Mouse (Mus musculus): ENCODE results near the gene Kctd11. TPM values are rescaled to one million over a fixed set of nuclear protein-coding genes. Genes with fewer than 3 reads are reported as not detected.

Gene Kctd11
- total and polyA plus RNA-seq, 3 experiments = 2.3 to 2.9 (median 2.6) TPM

DNA sequence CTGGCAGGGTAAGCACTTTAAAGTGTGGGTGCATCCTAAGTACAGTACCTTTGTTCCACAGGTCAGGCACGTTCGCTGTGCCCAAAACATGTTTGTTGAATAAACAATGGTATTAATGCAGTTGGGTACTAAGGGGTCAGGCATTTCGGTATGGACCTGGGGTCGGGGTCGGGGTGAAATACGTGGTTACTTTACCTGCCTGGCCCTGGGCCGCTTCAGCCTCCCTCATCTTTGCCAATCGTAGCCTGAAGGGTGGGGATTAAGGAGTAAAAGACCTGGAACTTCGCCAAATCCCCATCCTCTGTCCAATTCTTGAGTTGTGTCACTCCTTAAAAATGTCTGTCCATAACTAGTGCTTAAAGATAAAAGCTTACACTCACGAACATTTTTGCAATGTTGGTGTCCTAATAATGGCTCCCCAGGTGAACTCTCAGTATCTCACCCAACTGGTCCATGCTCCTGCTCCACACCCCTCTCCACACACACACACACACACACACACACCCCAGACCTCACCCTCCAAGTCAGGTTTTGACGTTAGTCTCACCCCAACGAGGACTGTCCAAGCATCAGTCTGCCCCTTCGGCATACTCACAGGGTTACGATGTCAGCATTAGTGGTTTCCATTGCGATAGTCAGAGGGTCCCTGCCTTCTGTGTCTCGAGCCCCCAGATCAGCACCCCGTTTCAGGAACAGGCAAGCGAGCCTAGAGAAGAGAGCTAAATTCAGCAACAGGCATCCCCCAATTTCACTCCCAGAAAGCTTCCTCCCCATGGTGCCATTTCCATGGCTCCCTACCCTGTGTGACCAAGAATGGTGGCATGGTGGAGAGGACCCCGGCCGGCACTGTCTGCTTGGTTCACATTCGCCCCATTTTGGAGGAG is 823 bp upstream of the Kctd11 start:
- Histone ChIP-seq H3K27ac (peak overlapping the region; percentile 81), H3K4me1 (ENCODE audit: control insufficient read depth, insufficient read depth, low read length) (peaks cover 3% of the 10 kb centered on the region), H3K4me3 (peak overlapping the region; percentile 77), H3K27me3 (ENCODE audit: control insufficient read depth, insufficient read depth, low read length) (no peaks in the 10 kb centered on the region), H3K79me2 (replicated peaks; ENCODE audit: control insufficient read depth, insufficient read depth, low read length) (no peaks in the 10 kb centered on the region), H3K9ac (ENCODE audit: low read depth, low read length) (peak overlapping the region; percentile 64), H3K36me3 (ENCODE audit: control insufficient read depth, insufficient read depth, low read length) (no peaks in the 10 kb centered on the region)
- intact Hi-C loops (cut with DNase I) = loop anchor here (2.0 kb wide), 1 partner anchor 39 kb away; the partner anchor contains the start of gene Eif5a
- 63% methylated on average over 21 of the region's 21 CpGs for WGBS
- TF ChIP-seq CTCF (IDR thresholded peaks at IDR 0.05) = no peak
- no peak for DNase-seq

DNA sequence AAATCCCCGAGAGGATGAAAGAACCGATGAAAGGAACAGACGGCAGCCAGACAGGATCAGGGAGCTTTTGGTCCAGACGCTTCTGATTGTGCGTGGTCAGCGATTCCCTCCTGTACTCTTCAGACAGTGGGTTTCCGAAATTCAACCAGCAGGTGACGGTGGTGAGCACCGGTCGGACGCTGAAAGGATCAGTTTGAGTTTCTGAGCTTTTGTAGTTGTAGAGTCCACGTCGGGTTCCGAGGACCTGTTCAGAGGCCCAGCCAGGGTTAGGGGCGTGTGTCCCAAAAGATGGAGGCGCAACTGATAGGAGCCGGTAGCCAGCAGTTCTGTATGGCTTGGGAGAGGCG is 727 bp downstream of the Kctd11 start:
- intact Hi-C loops (cut with DNase I) = loop anchor here (1.0 to 2.0 kb wide), 2 partner anchors 40 to 69 kb away; partner anchors contain the start of gene Eif5a
- Histone ChIP-seq H3K4me3 (peak overlapping the region; percentile 77), H3K4me1 (ENCODE audit: control insufficient read depth, insufficient read depth, low read length) (peaks cover 6% of the 10 kb centered on the region), H3K79me2 (replicated peaks; ENCODE audit: control insufficient read depth, insufficient read depth, low read length) (no peaks in the 10 kb centered on the region), H3K27ac (peak overlapping the region; percentile 81), H3K9ac (ENCODE audit: low read depth, low read length) (peak overlapping the region; percentile 68), H3K27me3 (ENCODE audit: control insufficient read depth, insufficient read depth, low read length) (no peaks in the 10 kb centered on the region), H3K36me3 (ENCODE audit: control insufficient read depth, insufficient read depth, low read length) (no peaks in the 10 kb centered on the region)
- DNase-seq = no peak
- WGBS = under 1% methylated on average over 18 of the region's 18 CpGs
- TF ChIP-seq POLR2A (IDR thresholded peaks at IDR 0.05; ENCODE audit: insufficient read depth, low read depth, low read length) (no peak), CTCF (IDR thresholded peaks at IDR 0.05) (peak; percentile 94), EP300 (IDR thresholded peaks at IDR 0.05; ENCODE audit: insufficient read depth, low read depth, low read length) (no peak)

- Histone ChIP-seq H3K4me3 (peak overlapping the region; percentile 77), H3K4me1 (ENCODE audit: control insufficient read depth, insufficient read depth, low read length) (peaks cover 6% of the 10 kb centered on the region), H3K36me3 (ENCODE audit: control insufficient read depth, insufficient read depth, low read length) (no peaks in the 10 kb centered on the region), H3K79me2 (replicated peaks; ENCODE audit: control insufficient read depth, insufficient read depth, low read length) (no peaks in the 10 kb centered on the region), H3K27ac (peak overlapping the region; percentile 81), H3K27me3 (ENCODE audit: control insufficient read depth, insufficient read depth, low read length) (no peaks in the 10 kb centered on the region), H3K9ac (ENCODE audit: low read depth, low read length) (peak overlapping the region; percentile 68)
- TF ChIP-seq POLR2A (IDR thresholded peaks at IDR 0.05; ENCODE audit: insufficient read depth, low read depth, low read length) (no peak), EP300 (IDR thresholded peaks at IDR 0.05; ENCODE audit: insufficient read depth, low read depth, low read length) (no peak), CTCF (IDR thresholded peaks at IDR 0.05) (no peak)
- 51% methylated on average over 15 of the region's 15 CpGs for WGBS
- intact Hi-C loops (cut with DNase I) = loop anchor here (1.0 to 2.0 kb wide), 3 partner anchors 41 to 70 kb away; partner anchors contain the start of genes Eif5a and Nlgn2
- DNase-seq = no peak
These were observed 1.5 kb downstream of the Kctd11 start for GRCm38 (mm10) chr11:69879711-69880110.

- Histone ChIP-seq H3K9ac (ENCODE audit: low read depth, low read length) (no peak overlapping the region), H3K36me3 (ENCODE audit: control insufficient read depth, insufficient read depth, low read length) (no peaks in the 10 kb centered on the region), H3K4me3 (peak overlapping the region; percentile 77; the same call in 1 of the 2 replicates), H3K27me3 (ENCODE audit: control insufficient read depth, insufficient read depth, low read length) (no peaks in the 10 kb centered on the region), H3K79me2 (replicated peaks; ENCODE audit: control insufficient read depth, insufficient read depth, low read length) (no peaks in the 10 kb centered on the region), H3K4me1 (ENCODE audit: control insufficient read depth, insufficient read depth, low read length) (peaks cover 5% of the 10 kb centered on the region), H3K27ac (no peak overlapping the region; the same call in 1 of the 2 replicates)
- DNase-seq = no peak
- intact Hi-C loops (cut with DNase I) = loop anchor here (2.0 kb wide), 1 partner anchor 42 kb away; the partner anchor contains the start of gene Nlgn2
- TF ChIP-seq POLR2A (IDR thresholded peaks at IDR 0.05; ENCODE audit: insufficient read depth, low read depth, low read length) (no peak), CTCF (IDR thresholded peaks at IDR 0.05) (no peak), EP300 (IDR thresholded peaks at IDR 0.05; ENCODE audit: insufficient read depth, low read depth, low read length) (no peak)
- WGBS = 82% methylated on average over 6 of the region's 6 CpGs
These were observed 2.3 kb downstream of the Kctd11 start for GRCm38 (mm10) chr11:69878952-69879351.

DNA sequence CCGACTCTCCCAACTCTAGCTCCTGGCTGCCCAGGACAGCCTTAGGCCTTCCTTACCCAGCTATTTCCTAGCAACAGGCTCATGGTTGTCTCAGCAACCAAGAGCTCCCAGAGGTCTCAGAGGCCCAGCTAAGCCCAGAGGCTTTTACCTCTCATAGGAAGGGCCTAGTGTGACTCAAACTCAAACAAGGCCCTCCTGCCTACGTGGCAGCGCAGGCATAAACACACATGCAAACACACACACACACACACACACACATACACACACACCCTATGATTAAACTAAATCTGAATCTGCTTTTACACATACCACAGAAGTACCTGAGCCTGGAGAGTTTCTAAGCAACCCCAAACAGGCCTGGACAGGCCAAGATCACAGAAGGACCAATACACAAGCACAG is 2.8 kb downstream of the Kctd11 start:
- Histone ChIP-seq H3K27me3 (ENCODE audit: control insufficient read depth, insufficient read depth, low read length) (no peaks in the 10 kb centered on the region), H3K4me3 (no peak overlapping the region), H3K9ac (ENCODE audit: low read depth, low read length) (no peak overlapping the region), H3K36me3 (ENCODE audit: control insufficient read depth, insufficient read depth, low read length) (no peaks in the 10 kb centered on the region), H3K27ac (no peak overlapping the region; the same call in 1 of the 2 replicates), H3K79me2 (replicated peaks; ENCODE audit: control insufficient read depth, insufficient read depth, low read length) (no peaks in the 10 kb centered on the region), H3K4me1 (ENCODE audit: control insufficient read depth, insufficient read depth, low read length) (peaks cover 5% of the 10 kb centered on the region)
- WGBS = 79% methylated on average over 3 of the region's 3 CpGs
- intact Hi-C loops (cut with DNase I) = loop anchor here (2.0 kb wide), 1 partner anchor 42 kb away; the partner anchor contains the start of gene Nlgn2
- TF ChIP-seq EP300 (IDR thresholded peaks at IDR 0.05; ENCODE audit: insufficient read depth, low read depth, low read length) (no peak), POLR2A (IDR thresholded peaks at IDR 0.05; ENCODE audit: insufficient read depth, low read depth, low read length) (no peak), CTCF (IDR thresholded peaks at IDR 0.05) (no peak)
- DNase-seq = no peak

- H3K4me3 ChIP-seq = peak within 1 kb of the TSS; percentile 13; the same call in 1 of the 2 replicates
- H3K27ac ChIP-seq = peak within 1 kb of the TSS; percentile 24; the same call in 1 of the 2 replicates
- 74% methylated on average over 11 of the region's 11 CpGs for WGBS
- no peaks in the 10 kb centered on the region for H3K27me3 ChIP-seq (ENCODE audit: control insufficient read depth, insufficient read depth, low read length)
- H3K79me2 ChIP-seq (replicated peaks; ENCODE audit: control insufficient read depth, insufficient read depth, low read length) = no peaks in the 10 kb centered on the region
- intact Hi-C loops (cut with DNase I) = loop anchor here (2.0 kb wide), 5 partner anchors 41 to 195 kb away; partner anchors contain the start of genes Nlgn2, Polr2a and Senp3
- H3K36me3 ChIP-seq (ENCODE audit: control insufficient read depth, insufficient read depth, low read length) = no peaks in the 10 kb centered on the region
- no peak within 1 kb of the TSS for H3K9ac ChIP-seq (ENCODE audit: low read depth, low read length)
- no peak for DNase-seq
- H3K4me1 ChIP-seq (ENCODE audit: control insufficient read depth, insufficient read depth, low read length) = peaks cover 5% of the 10 kb centered on the region
- TF ChIP-seq EP300 (IDR thresholded peaks at IDR 0.05; ENCODE audit: insufficient read depth, low read depth, low read length) (no peak), CTCF (IDR thresholded peaks at IDR 0.05) (no peak)
These were observed 3.3 kb downstream of the Kctd11 start, which contains the start of gene Tmem95 for GRCm38 (mm10) chr11:69877878-69878277. TSS of gene Tmem95 (minus strand) at chr11:69878018.
